Mouse (Mus musculus) retina, postnatal 7 days (tissue): ENCODE results near the gene Slc17a6.
"Not testable (repeated sequence)": the region's sequence is repeated elsewhere in the genome, so short reads cannot be mapped to it uniquely, and the experiment has no call there.

Experiments used
- DNase-seq: peaks from one replicate; pipeline ENCODE4 v3.0.0-alpha.2; 2012; ENCODE audit warnings: low read depth, low spot score

Slc17a6 gene

DNA sequence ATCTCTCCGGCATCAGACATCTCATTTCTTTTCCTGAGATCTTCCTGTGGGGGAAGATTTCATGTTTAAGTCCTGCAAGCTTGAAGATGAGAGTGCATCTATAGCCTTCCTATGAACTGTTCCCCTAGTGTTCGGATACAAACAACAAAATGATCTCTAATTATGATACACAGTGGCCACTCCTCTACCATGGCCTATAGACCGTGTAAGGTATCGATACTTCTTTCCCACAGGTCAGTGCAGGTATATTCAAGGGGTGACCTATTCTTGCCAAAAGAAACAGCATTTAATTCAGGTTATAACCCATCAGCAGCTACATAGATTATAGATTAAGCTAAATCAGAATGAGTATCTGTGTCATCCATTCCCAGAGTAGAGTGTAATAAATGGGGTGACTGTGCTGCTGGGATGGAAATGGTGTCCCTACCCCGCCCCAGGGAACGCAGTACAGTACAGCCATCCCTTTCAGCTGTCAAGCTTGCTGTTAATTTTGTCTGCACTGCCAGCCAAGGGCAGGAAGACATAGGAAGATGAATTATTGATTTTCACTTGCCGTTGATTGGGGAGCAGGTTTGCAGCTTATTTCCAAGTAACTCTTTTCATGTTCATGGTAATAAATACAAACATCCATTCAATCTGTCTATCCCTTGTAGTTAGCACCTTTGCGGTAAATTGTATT lies 71.9 kb downstream of the Slc17a6 start:
- no peak for DNase-seq

DNA sequence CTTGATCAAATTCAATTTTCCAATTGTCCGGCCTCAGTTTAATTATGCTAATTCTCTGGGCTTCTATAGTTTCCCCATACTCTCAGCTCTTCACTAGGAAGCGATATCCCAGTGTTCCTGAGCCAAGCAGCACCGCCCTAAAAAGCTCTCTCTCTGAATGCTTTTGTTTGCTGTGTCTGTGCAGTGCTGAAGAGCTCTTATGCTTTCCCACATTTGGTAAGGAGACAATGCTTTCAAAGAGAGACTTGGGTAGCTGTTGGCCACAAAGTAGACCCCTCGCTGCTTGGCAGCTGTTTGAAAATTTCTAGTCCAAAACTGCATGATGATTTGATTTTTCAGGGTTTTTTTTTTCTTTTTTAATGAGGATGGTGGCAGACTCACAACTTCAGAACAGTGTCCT lies 72.6 kb downstream of the Slc17a6 start:
- no peak for DNase-seq

DNA sequence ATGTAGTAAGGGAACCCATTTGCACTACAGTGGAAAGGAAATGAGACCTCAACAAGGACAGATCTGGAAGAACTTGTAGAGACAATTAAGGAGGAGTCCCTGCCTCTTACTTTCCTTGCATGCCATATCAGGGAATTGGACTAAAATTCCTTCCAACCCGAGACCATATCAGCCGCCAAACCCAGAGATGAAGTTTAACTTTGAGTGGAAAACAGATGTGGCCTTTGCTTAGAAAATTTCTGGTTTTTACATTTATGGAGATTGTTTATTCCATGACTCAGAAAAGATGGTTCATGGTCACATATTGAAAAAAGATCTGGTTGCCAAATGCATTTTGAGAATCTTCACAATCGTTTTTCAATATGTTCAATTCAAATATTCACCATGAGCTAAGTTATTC lies 87.7 kb downstream of the Slc17a6 start:
- no peak for DNase-seq

DNA sequence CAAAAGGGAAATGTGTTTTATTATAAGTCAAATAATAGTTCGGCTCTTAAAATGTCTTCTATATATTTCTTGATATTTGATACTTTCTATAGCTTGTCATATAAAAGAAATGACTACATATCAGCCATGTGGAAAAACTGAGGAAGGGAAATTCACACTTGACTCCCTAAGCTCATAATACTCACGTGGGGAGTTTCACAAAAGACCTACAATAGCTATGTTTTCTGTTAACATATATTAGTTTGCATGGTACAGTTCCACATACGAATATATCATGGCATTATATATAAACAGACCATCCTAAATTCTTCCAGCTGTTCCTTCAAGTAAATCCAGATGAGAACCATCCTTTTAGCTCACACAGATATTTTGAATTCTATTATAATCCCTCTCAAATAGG lies 88.5 kb downstream of the Slc17a6 start:
- not testable (repeated sequence) for DNase-seq

DNA sequence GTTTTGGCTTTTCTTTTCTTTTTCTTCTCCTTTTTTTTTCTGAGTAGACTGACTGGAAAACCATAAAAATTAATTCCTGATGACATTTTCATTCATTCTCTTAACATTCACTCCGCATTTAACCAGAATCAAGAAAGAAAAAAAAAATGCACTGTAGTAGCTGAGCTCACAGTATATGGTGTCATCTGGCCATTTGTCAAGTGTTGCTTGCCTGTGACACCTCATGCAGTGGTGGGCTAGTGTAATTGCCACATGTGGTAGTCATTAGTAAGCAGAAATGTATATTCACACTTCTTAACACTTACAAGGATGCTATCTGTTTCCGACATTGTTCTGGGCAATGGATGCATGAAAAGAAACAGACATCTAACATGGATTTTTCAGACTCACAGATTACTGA lies 94.0 kb downstream of the Slc17a6 start:
- DNase-seq = no peak
